Mouse (Mus musculus): ENCODE data around the gene Col5a1. TPM values are rescaled to one million over a fixed set of nuclear protein-coding genes. Genes with fewer than 3 reads are reported as not detected.

Gene Col5a1
- total and polyA plus RNA-seq, 3 experiments: 0.30 to 1.8 (median 1.0) TPM

- DNase-seq (ENCODE audit: low spot score) (no peak), ATAC-seq (ENCODE audit: extremely low read depth, insufficient number of reproducible peaks, low FRiP score, poor library complexity, severe bottlenecking) (no peak)
- no peaks in the 10 kb centered on the region for H3K36me3 ChIP-seq (replicated peaks)
- H3K4me1 ChIP-seq (ENCODE audit: insufficient read depth, low read depth, low read length): peaks cover 48% of the 10 kb centered on the region
- no peak for TF ChIP-seq GATA2 (IDR thresholded peaks at IDR 0.05; ENCODE audit: borderline replicate concordance, low read depth, low read length)
- TF ChIP-seq CTCF (IDR thresholded peaks at IDR 0.05; ENCODE audit: low read depth, low read length): no peak
- TF ChIP-seq TAL1 (conservative IDR thresholded peaks at IDR 0.05; ENCODE audit: low read depth, low read length): no peak
- no peak for TF ChIP-seq POLR2AphosphoS5 (IDR thresholded peaks at IDR 0.05; ENCODE audit: insufficient replicate concordance, low read depth, low read length)
- TF ChIP-seq GATA1 (IDR thresholded peaks at IDR 0.05; ENCODE audit: borderline replicate concordance, low read length): no peak
- 0 out of 2 replicates have a peak, but pooled peaks cover 4% of the 10 kb centered on the region for H3K27me3 ChIP-seq (ENCODE audit: insufficient read depth, low read length)
- H3K4me3 ChIP-seq (ENCODE audit: low read depth, low read length): no peak overlapping the region
- no peaks in the 10 kb centered on the region for H3K9me3 ChIP-seq (replicated peaks)
These were observed 202.9 kb downstream of the Col5a1 start for GRCm38 (mm10) chr2:28089095-28089494.

Other genes with a start within 250 kb of the Col5a1 start
- not detected in 2 replicates for gene Rxra, start 210.0 kb upstream of the Col5a1 start, total RNA-seq (2014; fragmentation: Nextera tagmentation)
- 0.05 and 0.06 TPM in 2 replicates for gene Rxra, start 210.0 kb upstream of the Col5a1 start, total RNA-seq (2017)
- 0.03 TPM in 1 of 2 replicates, not detected in the other for gene Rxra, start 210.0 kb upstream of the Col5a1 start, polyA plus RNA-seq (2012)
- gene Fcnb, start 198.5 kb downstream of the Col5a1 start, total RNA-seq (2014; fragmentation: Nextera tagmentation): not detected in 2 replicates
- gene Fcnb, start 198.5 kb downstream of the Col5a1 start, total RNA-seq (2017): not detected in 2 replicates
- not detected in 2 replicates for gene Fcnb, start 198.5 kb downstream of the Col5a1 start, polyA plus RNA-seq (2012)